Mouse (Mus musculus) liver, embryonic 14.5 days (tissue): ENCODE data around the gene Tmem151a.

Experiments
- CTCF ChIP-seq: IDR thresholded peaks from 2 replicates; pipeline ENCODE4 v1.5.1; 2016; ENCODE audit warnings: antibody characterized with exemption, low read depth, control low read depth
- EP300 ChIP-seq: IDR thresholded peaks from 2 replicates; pipeline ENCODE4 v1.6.1; 2016; ENCODE audit warnings: antibody characterized with exemption, low read depth

GRCm38 (mm10) chr19:5073028-5073427 is 12.3 kb downstream of the Tmem151a start:
- TF ChIP-seq EP300 (no peak), CTCF (peak; percentile 75)
